Mouse (Mus musculus): ENCODE measurements around the gene Stard13. TPM values are rescaled to one million over a fixed set of nuclear protein-coding genes. Genes with fewer than 3 reads are reported as not detected.

The Stard13 gene
- total and polyA plus RNA-seq, 2 experiments: 7.8 to 21.3 TPM

DNA sequence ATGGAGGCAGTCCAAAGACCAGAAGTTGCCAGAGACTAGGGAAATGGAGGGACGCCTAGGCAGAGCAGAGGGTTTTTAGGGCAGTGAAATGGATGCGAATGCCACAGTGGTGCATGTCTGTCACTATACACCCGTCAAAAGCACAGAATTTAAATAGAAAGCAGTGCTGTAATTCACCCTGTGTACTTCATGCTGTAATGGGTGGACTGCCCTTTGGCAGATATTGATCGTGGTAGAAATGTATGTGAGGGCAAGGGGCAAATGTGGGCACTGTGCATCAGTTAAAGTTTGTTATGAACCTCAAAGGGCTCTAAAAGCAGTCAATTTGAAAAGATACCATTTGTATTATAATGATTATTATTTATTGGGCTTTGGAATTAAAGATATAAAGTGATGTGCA is 153.4 kb downstream of the Stard13 start:
- peak overlapping the region; percentile 41 for H3K27ac ChIP-seq (replicated peaks; ENCODE audit: insufficient read depth, low read depth, low read length)
- peak; percentile 62 for DNase-seq (ENCODE audit: extremely low read depth, low read depth, low spot score)
- WGBS: 30% methylated on average over 4 of the region's 4 CpGs

DNA sequence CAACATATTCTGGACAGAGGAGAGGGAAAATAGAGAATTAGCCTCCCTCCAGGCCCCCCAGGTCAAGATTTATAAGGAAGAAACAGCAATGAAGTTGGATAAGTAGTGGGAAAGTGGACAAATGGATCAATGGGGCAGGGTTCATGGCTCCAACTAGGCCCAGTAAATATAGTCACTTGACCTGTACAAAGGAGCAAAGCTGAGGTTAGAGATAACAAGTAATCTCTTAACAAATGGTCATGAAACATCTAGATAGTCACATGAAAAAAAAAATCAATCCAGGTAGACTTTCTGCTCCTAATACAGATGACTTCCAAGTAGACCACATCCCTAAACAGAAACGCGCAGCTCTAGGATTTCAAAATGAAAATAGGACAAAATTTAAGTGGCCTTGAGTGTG is 155.7 kb downstream of the Stard13 start:
- H3K9ac ChIP-seq (ENCODE audit: low read depth, low read length): no peak overlapping the region
- no peaks in the 10 kb centered on the region for H3K27me3 ChIP-seq (ENCODE audit: control insufficient read depth, insufficient read depth, low read length)
- peaks cover 17% of the 10 kb centered on the region for H3K4me1 ChIP-seq (ENCODE audit: control insufficient read depth, insufficient read depth, low read length)
- H3K27ac ChIP-seq (replicated peaks; ENCODE audit: insufficient read depth, low read depth, low read length): peak overlapping the region; percentile 53
- H3K4me3 ChIP-seq (ENCODE audit: insufficient read depth, low read depth, low read length): no peak overlapping the region
- 27% methylated on average over 2 of the region's 2 CpGs for WGBS
- H3K36me3 ChIP-seq (ENCODE audit: control insufficient read depth, insufficient read depth, low read length): 0 out of 2 replicates have a peak, but pooled peaks cover 2% of the 10 kb centered on the region
- H3K79me2 ChIP-seq (ENCODE audit: control insufficient read depth, insufficient read depth, low read length): peaks cover 15% of the 10 kb centered on the region; the same call in 1 of the 2 replicates
- no peak for TF ChIP-seq POLR2A (IDR thresholded peaks at IDR 0.05; ENCODE audit: extremely low read depth, insufficient read depth, low read length)
- peak; percentile 93 for DNase-seq (ENCODE audit: extremely low read depth, low read depth, low spot score)

More for the DNA sequence above, 153.4 kb downstream of the Stard13 start:
- Histone ChIP-seq H3K9ac (ENCODE audit: low read depth, low read length) (no peak overlapping the region), H3K4me3 (ENCODE audit: insufficient read depth, low read depth, low read length) (no peak overlapping the region), H3K36me3 (ENCODE audit: control insufficient read depth, insufficient read depth, low read length) (0 out of 2 replicates have a peak, but pooled peaks cover 2% of the 10 kb centered on the region), H3K27me3 (ENCODE audit: control insufficient read depth, insufficient read depth, low read length) (no peaks in the 10 kb centered on the region), H3K79me2 (ENCODE audit: control insufficient read depth, insufficient read depth, low read length) (peaks cover 18% of the 10 kb centered on the region; the same call in 1 of the 2 replicates), H3K4me1 (ENCODE audit: control insufficient read depth, insufficient read depth, low read length) (peaks cover 17% of the 10 kb centered on the region)
- TF ChIP-seq POLR2A (IDR thresholded peaks at IDR 0.05; ENCODE audit: extremely low read depth, insufficient read depth, low read length) (no peak), CTCF (IDR thresholded peaks at IDR 0.05; ENCODE audit: low read depth, low read length) (no peak)

DNA sequence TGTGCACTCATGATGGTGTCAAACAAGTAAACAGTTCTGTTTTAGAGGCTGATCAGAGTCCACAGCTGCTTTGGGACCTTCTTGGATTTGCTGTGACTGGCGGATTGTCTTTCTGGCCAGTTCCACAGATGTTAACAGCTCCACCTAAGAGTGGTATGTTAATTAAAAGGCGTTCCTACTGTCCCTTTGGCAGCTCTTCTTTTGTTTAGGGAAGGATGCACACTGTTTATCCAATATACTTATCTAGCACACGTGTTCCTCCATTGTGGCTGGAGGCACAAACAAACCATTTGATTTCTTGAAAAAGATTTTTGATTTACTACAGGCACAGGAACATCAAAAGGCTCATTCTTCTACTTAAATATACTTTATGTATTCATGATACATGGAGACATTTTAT is 156.7 kb downstream of the Stard13 start:
- H3K9ac ChIP-seq (ENCODE audit: low read depth, low read length): no peak overlapping the region
- H3K27me3 ChIP-seq (ENCODE audit: control insufficient read depth, insufficient read depth, low read length): no peaks in the 10 kb centered on the region
- H3K79me2 ChIP-seq (ENCODE audit: control insufficient read depth, insufficient read depth, low read length): peaks cover 15% of the 10 kb centered on the region; the same call in 1 of the 2 replicates
- peak; percentile 35 for DNase-seq (ENCODE audit: extremely low read depth, low read depth, low spot score)
- peaks cover 17% of the 10 kb centered on the region for H3K4me1 ChIP-seq (ENCODE audit: control insufficient read depth, insufficient read depth, low read length)
- H3K4me3 ChIP-seq (ENCODE audit: insufficient read depth, low read depth, low read length): no peak overlapping the region
- 64% methylated on average over 3 of the region's 3 CpGs for WGBS
- TF ChIP-seq CTCF (IDR thresholded peaks at IDR 0.05; ENCODE audit: low read depth, low read length) (no peak), POLR2A (IDR thresholded peaks at IDR 0.05; ENCODE audit: extremely low read depth, insufficient read depth, low read length) (no peak)
- H3K27ac ChIP-seq (replicated peaks; ENCODE audit: insufficient read depth, low read depth, low read length): no peak overlapping the region
- H3K36me3 ChIP-seq (ENCODE audit: control insufficient read depth, insufficient read depth, low read length): peaks cover 7% of the 10 kb centered on the region; the same call in 1 of the 2 replicates

DNA sequence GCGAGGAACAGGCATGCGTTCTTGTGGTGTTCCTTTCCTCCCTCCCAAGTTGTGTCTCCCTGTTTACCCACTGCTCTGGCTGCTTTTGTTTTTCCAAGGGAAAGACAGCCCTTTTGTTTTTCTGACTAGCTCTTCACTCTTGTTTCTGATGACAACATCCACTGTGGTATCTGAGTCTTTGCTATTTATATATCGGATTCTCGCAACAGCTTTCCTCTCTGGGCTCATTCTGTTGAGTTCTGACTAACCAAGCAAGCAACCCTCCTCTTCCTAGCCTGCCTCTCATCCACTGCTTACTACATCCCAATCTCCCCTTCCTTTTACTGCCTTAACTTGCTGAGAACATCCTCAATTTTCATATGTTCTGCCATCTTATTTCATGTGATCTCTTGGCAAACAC is 159.4 kb downstream of the Stard13 start:
- H3K27me3 ChIP-seq (ENCODE audit: control insufficient read depth, insufficient read depth, low read length): no peaks in the 10 kb centered on the region
- TF ChIP-seq POLR2A (IDR thresholded peaks at IDR 0.05; ENCODE audit: extremely low read depth, insufficient read depth, low read length): no peak
- no peak for TF ChIP-seq CTCF (IDR thresholded peaks at IDR 0.05; ENCODE audit: low read depth, low read length)
- peaks cover 14% of the 10 kb centered on the region; the same call in 1 of the 2 replicates for H3K79me2 ChIP-seq (ENCODE audit: control insufficient read depth, insufficient read depth, low read length)
- H3K27ac ChIP-seq (replicated peaks; ENCODE audit: insufficient read depth, low read depth, low read length): no peak overlapping the region
- DNase-seq (ENCODE audit: extremely low read depth, low read depth, low spot score): no peak
- H3K4me3 ChIP-seq (ENCODE audit: insufficient read depth, low read depth, low read length): no peak overlapping the region
- H3K4me1 ChIP-seq (ENCODE audit: control insufficient read depth, insufficient read depth, low read length): peaks cover 10% of the 10 kb centered on the region
- WGBS: 91% methylated on average over 4 of the region's 4 CpGs
- no peak overlapping the region for H3K9ac ChIP-seq (ENCODE audit: low read depth, low read length)
- peaks cover 19% of the 10 kb centered on the region for H3K36me3 ChIP-seq (ENCODE audit: control insufficient read depth, insufficient read depth, low read length)

DNA sequence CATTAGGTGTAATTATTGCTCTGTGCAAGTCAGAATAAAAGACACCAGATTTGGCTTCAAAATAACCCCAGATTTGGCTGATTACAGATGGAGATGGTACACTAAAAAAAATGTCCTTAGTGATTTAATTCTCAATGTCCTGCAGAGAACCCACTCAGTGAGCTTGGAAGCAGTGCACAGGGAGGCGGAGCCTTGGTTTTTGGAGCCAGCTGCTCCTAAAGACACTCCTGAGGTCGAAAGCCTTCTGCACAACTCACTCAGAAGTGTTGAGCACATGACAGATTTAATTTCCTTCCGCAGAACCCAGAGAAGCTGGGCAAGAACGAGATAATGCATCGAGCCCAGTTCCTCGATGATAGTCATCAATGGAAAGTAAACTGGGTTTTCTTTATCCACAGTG is 162.2 kb downstream of the Stard13 start:
- Histone ChIP-seq H3K79me2 (ENCODE audit: control insufficient read depth, insufficient read depth, low read length) (peaks cover 4% of the 10 kb centered on the region; the same call in 1 of the 2 replicates), H3K9ac (ENCODE audit: low read depth, low read length) (no peak overlapping the region), H3K36me3 (ENCODE audit: control insufficient read depth, insufficient read depth, low read length) (peaks cover 28% of the 10 kb centered on the region), H3K27me3 (ENCODE audit: control insufficient read depth, insufficient read depth, low read length) (no peaks in the 10 kb centered on the region), H3K4me1 (ENCODE audit: control insufficient read depth, insufficient read depth, low read length) (no peaks in the 10 kb centered on the region), H3K4me3 (ENCODE audit: insufficient read depth, low read depth, low read length) (no peak overlapping the region), H3K27ac (replicated peaks; ENCODE audit: insufficient read depth, low read depth, low read length) (no peak overlapping the region)
- TF ChIP-seq CTCF (IDR thresholded peaks at IDR 0.05; ENCODE audit: low read depth, low read length): no peak
- TF ChIP-seq POLR2A (IDR thresholded peaks at IDR 0.05; ENCODE audit: extremely low read depth, insufficient read depth, low read length): no peak
- WGBS: 76% methylated on average over 6 of the region's 6 CpGs
- no peak for DNase-seq (ENCODE audit: extremely low read depth, low read depth, low spot score)

DNA sequence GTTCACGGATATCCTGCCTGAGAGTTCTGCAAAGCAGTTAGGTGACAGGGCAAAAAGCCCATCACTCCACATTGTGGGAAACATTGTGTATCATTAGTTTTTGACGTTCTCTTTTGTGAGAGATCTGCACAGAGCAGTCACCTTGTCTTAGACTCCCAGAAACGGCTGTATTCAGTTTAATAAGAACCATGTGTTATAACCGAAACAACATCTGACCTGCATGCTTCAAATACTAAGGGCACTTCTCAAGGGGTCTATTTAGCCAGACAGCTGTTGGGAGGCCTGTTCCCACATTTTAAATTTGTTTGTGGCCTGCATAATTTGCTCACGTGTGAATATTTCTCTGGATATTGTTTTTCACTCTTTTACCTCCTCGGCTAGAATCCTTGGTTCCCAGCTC is 162.7 kb downstream of the Stard13 start:
- TF ChIP-seq POLR2A (IDR thresholded peaks at IDR 0.05; ENCODE audit: extremely low read depth, insufficient read depth, low read length) (no peak), CTCF (IDR thresholded peaks at IDR 0.05; ENCODE audit: low read depth, low read length) (no peak)
- DNase-seq (ENCODE audit: extremely low read depth, low read depth, low spot score): no peak
- 90% methylated on average over 6 of the region's 6 CpGs for WGBS

More for the DNA sequence above, 162.7 kb downstream of the Stard13 start:
- Histone ChIP-seq H3K36me3 (ENCODE audit: control insufficient read depth, insufficient read depth, low read length) (peaks cover 28% of the 10 kb centered on the region), H3K27ac (replicated peaks; ENCODE audit: insufficient read depth, low read depth, low read length) (no peak overlapping the region), H3K9ac (ENCODE audit: low read depth, low read length) (no peak overlapping the region), H3K27me3 (ENCODE audit: control insufficient read depth, insufficient read depth, low read length) (no peaks in the 10 kb centered on the region), H3K4me3 (ENCODE audit: insufficient read depth, low read depth, low read length) (no peak overlapping the region), H3K4me1 (ENCODE audit: control insufficient read depth, insufficient read depth, low read length) (no peaks in the 10 kb centered on the region), H3K79me2 (ENCODE audit: control insufficient read depth, insufficient read depth, low read length) (peaks cover 4% of the 10 kb centered on the region; the same call in 1 of the 2 replicates)
